Mouse (Mus musculus) embryonic facial prominence, embryonic 12.5 days (tissue): ENCODE results near the gene Brat1. TPM values are rescaled to one million over a fixed set of nuclear protein-coding genes. Genes with fewer than 3 reads are reported as not detected.
"Not testable (repeated sequence)": the region's sequence is repeated elsewhere in the genome, so short reads cannot be mapped to it uniquely, and the experiment has no call there.

Experiments
- ATAC-seq: fragments of 200-750 bp; cut with Nextera tagmentation; 2 replicates; pipeline ENCODE4 v1.8.0; 2017; ENCODE audit not compliant: insufficient number of reproducible peaks, insufficient read depth, low FRiP score, low TSS enrichment
- H3K27ac ChIP-seq: fragments of 300-500 bp; sonication (generic); 2 replicates; pipeline ENCODE4 v1.5.1; 2016; ENCODE audit warnings: mild to moderate bottlenecking
- H3K27me3 ChIP-seq: fragments of 300-500 bp; sonication (generic); 2 replicates; pipeline ENCODE4 v1.6.1; 2016; ENCODE audit warnings: mild to moderate bottlenecking, moderate library complexity
- H3K36me3 ChIP-seq: fragments of 300-500 bp; sonication (generic); 2 replicates; pipeline ENCODE4 v1.6.1; 2016; ENCODE audit warnings: mild to moderate bottlenecking
- H3K4me1 ChIP-seq: fragments of 300-500 bp; sonication (generic); 2 replicates; pipeline ENCODE4 v1.6.1; 2016
- H3K4me2 ChIP-seq: fragments of 300-500 bp; sonication (generic); replicated peaks from 2 replicates; pipeline ENCODE4 v1.6.1; 2016; ENCODE audit warnings: mild to moderate bottlenecking, moderate library complexity
- H3K4me3 ChIP-seq: fragments of 300-500 bp; sonication (generic); 2 replicates; pipeline ENCODE4 v1.5.1; 2016; ENCODE audit warnings: mild to moderate bottlenecking
- H3K9ac ChIP-seq: fragments of 300-500 bp; sonication (generic); 2 replicates; pipeline ENCODE4 v1.6.1; 2016; ENCODE audit warnings: mild to moderate bottlenecking, moderate library complexity
- H3K9me3 ChIP-seq: fragments of 300-500 bp; sonication (generic); 2 replicates; pipeline ENCODE4 v1.6.1; 2016; ENCODE audit warnings: mild to moderate bottlenecking, moderate library complexity
- WGBS: fragments of 180-500 bp; shearing (Covaris S2); methylation state at CpG from one replicate; pipeline ENCODE4 v1.1.7; 2016; 5-methylcytosine and 5-hydroxymethylcytosine counted together
- polyA plus RNA-seq: library from polyadenylated mRNA; unstranded; fragments of >200 nt; fragmentation: Nextera tagmentation; extraction: Ambion mirVana; gene quantifications from 2 replicates; pipeline ENCODE4 v1.2.1, GENCODE M21; 2016

Brat1 gene
- polyA plus RNA-seq: 23.8 and 24.5 TPM in 2 replicates

GRCm38 (mm10) chr5:140704378-140705251, at the start of gene Brat1:
Gene Brat1, plus strand, starts transcription at chr5:140705011.
- H3K9ac ChIP-seq: peak within 1 kb of the TSS; percentile 73
- H3K27ac ChIP-seq: peak within 1 kb of the TSS; percentile 86
- peaks cover 21% of the 10 kb centered on the region for H3K4me1 ChIP-seq
- no peaks in the 10 kb centered on the region for H3K9me3 ChIP-seq
- peak; percentile 85 for ATAC-seq
- WGBS: under 1% methylated on average over 69 of the region's 69 CpGs
- no peaks in the 10 kb centered on the region for H3K27me3 ChIP-seq
- H3K4me2 ChIP-seq: peak within 1 kb of the TSS; percentile 85
- H3K36me3 ChIP-seq: peaks cover 12% of the 10 kb centered on the region
- peak within 1 kb of the TSS; percentile 65 for H3K4me3 ChIP-seq

- Histone ChIP-seq H3K36me3 (0 out of 2 replicates have a peak, but pooled peaks cover 2% of the 10 kb centered on the region), H3K27ac (no peak overlapping the region), H3K4me3 (no peak overlapping the region), H3K27me3 (peaks cover 3% of the 10 kb centered on the region; the same call in 1 of the 2 replicates), H3K9me3 (no peaks in the 10 kb centered on the region), H3K4me2 (0 out of 2 replicates have a peak overlapping the region, but pooled peaks have one; percentile 1), H3K4me1 (peaks cover 19% of the 10 kb centered on the region; the same call in 1 of the 2 replicates), H3K9ac (no peak overlapping the region)
- 0 out of 2 replicates have a peak, but pooled peaks have one; percentile 16 for ATAC-seq
- 36% methylated on average over 16 of the region's 16 CpGs for WGBS
Measured at GRCm38 (mm10) chr5:140659607-140660272, 45.1 kb upstream of the Brat1 start.

GRCm38 (mm10) chr5:140660398-140660797, 44.4 kb upstream of the Brat1 start:
- H3K36me3 ChIP-seq: peaks cover 7% of the 10 kb centered on the region; the same call in 1 of the 2 replicates
- peaks cover 19% of the 10 kb centered on the region; the same call in 1 of the 2 replicates for H3K4me1 ChIP-seq
- no peak for ATAC-seq
- peaks cover 3% of the 10 kb centered on the region; the same call in 1 of the 2 replicates for H3K27me3 ChIP-seq
- H3K4me2 ChIP-seq: no peak overlapping the region
- 69% methylated on average over 1 of the region's 1 CpGs for WGBS
- H3K4me3 ChIP-seq: no peak overlapping the region
- H3K9ac ChIP-seq: no peak overlapping the region
- no peaks in the 10 kb centered on the region for H3K9me3 ChIP-seq
- H3K27ac ChIP-seq: no peak overlapping the region

- Histone ChIP-seq H3K27ac (no peak overlapping the region), H3K9ac (no peak overlapping the region), H3K27me3 (peaks cover 3% of the 10 kb centered on the region; the same call in 1 of the 2 replicates), H3K4me3 (no peak overlapping the region), H3K4me2 (no peak overlapping the region), H3K4me1 (peaks cover 19% of the 10 kb centered on the region; the same call in 1 of the 2 replicates), H3K9me3 (no peaks in the 10 kb centered on the region), H3K36me3 (peaks cover 15% of the 10 kb centered on the region; the same call in 1 of the 2 replicates)
- WGBS: 69% methylated on average over 8 of the region's 8 CpGs
- ATAC-seq: no peak
Measured at GRCm38 (mm10) chr5:140661427-140661826, 43.4 kb upstream of the Brat1 start.

- ATAC-seq: no peak
- H3K4me2 ChIP-seq: no peak overlapping the region
- peaks cover 15% of the 10 kb centered on the region; the same call in 1 of the 2 replicates for H3K36me3 ChIP-seq
- H3K9me3 ChIP-seq: no peaks in the 10 kb centered on the region
- H3K4me1 ChIP-seq: peaks cover 19% of the 10 kb centered on the region; the same call in 1 of the 2 replicates
- WGBS: 48% methylated on average over 12 of the region's 12 CpGs
- no peak overlapping the region for H3K4me3 ChIP-seq
- peak overlapping the region; percentile 46; the same call in 1 of the 2 replicates for H3K27ac ChIP-seq
- peaks cover 3% of the 10 kb centered on the region; the same call in 1 of the 2 replicates for H3K27me3 ChIP-seq
- no peak overlapping the region for H3K9ac ChIP-seq
Measured at GRCm38 (mm10) chr5:140661875-140662643, 42.8 kb upstream of the Brat1 start.

GRCm38 (mm10) chr5:140662741-140663592, 41.8 kb upstream of the Brat1 start:
- ATAC-seq: no peak
- Histone ChIP-seq H3K36me3 (peaks cover 19% of the 10 kb centered on the region), H3K4me1 (peaks cover 19% of the 10 kb centered on the region; the same call in 1 of the 2 replicates), H3K9ac (no peak overlapping the region), H3K27ac (peak overlapping the region; percentile 46; the same call in 1 of the 2 replicates), H3K27me3 (peaks cover 3% of the 10 kb centered on the region; the same call in 1 of the 2 replicates), H3K4me3 (no peak overlapping the region), H3K4me2 (no peak overlapping the region), H3K9me3 (no peaks in the 10 kb centered on the region)
- WGBS: 61% methylated on average over 17 of the region's 17 CpGs

- Histone ChIP-seq H3K27ac (no peak overlapping the region), H3K4me1 (peaks cover 19% of the 10 kb centered on the region; the same call in 1 of the 2 replicates), H3K4me3 (no peak overlapping the region), H3K4me2 (no peak overlapping the region), H3K27me3 (peaks cover 3% of the 10 kb centered on the region; the same call in 1 of the 2 replicates), H3K9ac (no peak overlapping the region), H3K9me3 (no peaks in the 10 kb centered on the region), H3K36me3 (peaks cover 26% of the 10 kb centered on the region)
- no peak for ATAC-seq
- WGBS: 51% methylated on average over 7 of the region's 7 CpGs
Measured at GRCm38 (mm10) chr5:140663621-140664180, 41.1 kb upstream of the Brat1 start.

GRCm38 (mm10) chr5:140672115-140672514, 32.7 kb upstream of the Brat1 start:
- Histone ChIP-seq H3K36me3 (peaks cover 63% of the 10 kb centered on the region), H3K4me3 (no peak overlapping the region), H3K27me3 (no peaks in the 10 kb centered on the region), H3K4me2 (no peak overlapping the region), H3K9me3 (no peaks in the 10 kb centered on the region), H3K9ac (no peak overlapping the region), H3K27ac (no peak overlapping the region), H3K4me1 (no peaks in the 10 kb centered on the region)
- 84% methylated on average over 6 of the region's 6 CpGs for WGBS
- ATAC-seq: no peak

- not testable (repeated sequence) for H3K9me3 ChIP-seq, H3K4me1 ChIP-seq, H3K4me2 ChIP-seq, H3K27me3 ChIP-seq, H3K4me3 ChIP-seq, H3K9ac ChIP-seq, H3K27ac ChIP-seq, ATAC-seq
- peaks cover 66% of the 10 kb centered on the region for H3K36me3 ChIP-seq
- WGBS: 89% methylated on average over 6 of the region's 6 CpGs
Measured at GRCm38 (mm10) chr5:140672603-140673002, 32.2 kb upstream of the Brat1 start.

GRCm38 (mm10) chr5:140674036-140674435, 30.8 kb upstream of the Brat1 start:
- Histone ChIP-seq H3K36me3 (peaks cover 60% of the 10 kb centered on the region), H3K4me1 (no peaks in the 10 kb centered on the region), H3K4me2 (no peak overlapping the region), H3K27ac (no peak overlapping the region), H3K9me3 (no peaks in the 10 kb centered on the region), H3K4me3 (no peak overlapping the region), H3K9ac (no peak overlapping the region), H3K27me3 (no peaks in the 10 kb centered on the region)
- no peak for ATAC-seq
- 85% methylated on average over 17 of the region's 17 CpGs for whole genome bisulfite sequencing
